Mouse (Mus musculus): ENCODE data around the gene Cox7a2.

DNA sequence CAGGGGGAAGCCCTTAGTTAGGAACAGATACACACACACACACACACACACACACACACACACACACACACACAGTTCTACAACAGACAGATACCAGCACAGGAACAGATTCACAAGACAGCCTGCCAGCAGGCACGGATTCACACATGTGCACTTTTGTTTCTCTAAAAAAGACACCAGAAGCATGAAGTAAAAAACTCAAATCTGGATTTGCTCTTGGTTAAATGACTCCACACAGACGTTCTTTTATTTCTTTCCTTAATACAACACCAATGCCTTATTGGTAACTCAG is 26.1 kb upstream of the Cox7a2 start:
- TF ChIP-seq POLR2A (IDR thresholded peaks at IDR 0.05; ENCODE audit: extremely low read depth, insufficient read depth, low read length): no peak
- TF ChIP-seq CTCF (IDR thresholded peaks at IDR 0.05; ENCODE audit: low read depth, low read length): no peak
